8 mouse cellular contexts compared by ENCODE assay signal in the genomic region with DNA sequence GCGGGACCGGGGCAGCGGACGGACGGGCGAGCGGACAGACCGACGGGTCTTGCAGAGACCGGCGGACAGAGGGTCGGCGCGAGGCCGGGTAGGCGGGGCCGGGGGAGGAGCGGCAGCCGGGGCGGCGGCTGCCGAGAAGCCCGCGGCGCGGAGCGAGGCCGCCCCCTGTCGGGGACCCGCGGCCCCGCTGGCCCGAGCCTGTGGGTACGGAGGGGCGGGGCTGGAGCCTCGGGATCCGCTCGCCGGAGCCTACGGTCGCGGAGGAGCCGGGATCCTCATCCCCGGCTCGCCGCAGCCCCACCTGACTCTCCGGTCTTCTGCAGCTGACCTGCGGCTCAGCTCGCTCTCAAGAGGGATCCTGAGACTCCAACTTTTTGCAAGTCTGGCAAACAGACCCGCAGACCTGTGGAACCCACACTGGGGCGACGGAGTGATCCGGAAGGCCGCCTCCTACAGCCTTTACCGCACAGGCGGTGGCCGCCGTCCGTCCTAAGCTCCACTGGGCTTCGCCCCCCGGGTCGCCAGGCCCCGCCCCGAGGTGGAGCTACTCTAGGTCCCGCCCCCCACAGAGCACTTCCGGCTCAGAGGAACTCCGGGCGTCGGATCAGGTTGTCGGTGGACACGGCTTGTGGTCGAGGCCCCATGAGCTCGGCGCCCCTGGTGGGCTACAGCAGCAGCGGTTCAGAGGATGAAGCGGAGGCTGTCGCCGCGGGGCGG. TPM values are rescaled to one million over a fixed set of nuclear protein-coding genes. Genes with fewer than 3 reads are reported as not detected.
DNase-seq lines count a peak whose midpoint lies in the region; ATAC-seq and TF ChIP-seq lines count a peak whose summit lies in the region.

A gene (minus strand): TSS at position 231 of the 717 bp plus-strand sequence.
A gene (plus strand): TSS at position 565 of the 717 bp plus-strand sequence.

- H3K4me2 ChIP-seq in forebrain, embryonic 16.5 days (ENCODE audit: low read length): peak within 1 kb of the TSS; percentile 66
- peak within 1 kb of the TSS; percentile 78 for H3K4me2 ChIP-seq in lung, embryonic 15.5 days

- no peaks in the 10 kb centered on the region for H3K9me3 ChIP-seq in ES-E14 (ENCODE audit: control insufficient read depth, insufficient read depth, low read depth, low read length)
- no peaks in the 10 kb centered on the region for H3K9me3 ChIP-seq in forebrain, embryonic 16.5 days (ENCODE audit: control insufficient read depth, low read length)
- H3K9me3 ChIP-seq in lung, embryonic 15.5 days: no peaks in the 10 kb centered on the region

- peak; percentile 80 for DNase-seq in ES-E14 (ENCODE audit: low read depth, low spot score)
- DNase-seq in cerebellum, adult 11-12 months: peak; percentile 92
- peak; percentile 98 for DNase-seq in heart, postnatal 4 days
- DNase-seq in layer of hippocampus, adult 8-10 months (ENCODE audit: low spot score in 2 of 2): peak; percentile 88 to 89
- DNase-seq in ovary, adult 18-20 months (ENCODE audit: low spot score): peak; percentile 91
- DNase-seq in thymus, postnatal 0 days (ENCODE audit: low spot score): peak; percentile 92

- H3K4me3 ChIP-seq in ES-E14 (ENCODE audit: insufficient read depth in 1 of 2, low read depth in 1 of 2, low read length in 2 of 2, poor library complexity in 1 of 2, severe bottlenecking in 1 of 2): peak within 1 kb of the TSS; percentile 82 to 96
- H3K4me3 ChIP-seq in forebrain, embryonic 16.5 days (replicated peaks; ENCODE audit: low read length): peak within 1 kb of the TSS; percentile 96
- peak within 1 kb of the TSS; percentile 94 for H3K4me3 ChIP-seq in lung, embryonic 15.5 days

- H3K27me3 ChIP-seq in forebrain, embryonic 16.5 days (replicated peaks; ENCODE audit: control insufficient read depth, insufficient read depth, low read length): no peaks in the 10 kb centered on the region
- no peaks in the 10 kb centered on the region for H3K27me3 ChIP-seq in lung, embryonic 15.5 days

- peak within 1 kb of the TSS; percentile 85 for H3K27ac ChIP-seq in ES-E14 (ENCODE audit: insufficient read depth, low read depth, low read length, poor library complexity, severe bottlenecking)
- H3K27ac ChIP-seq in forebrain, embryonic 16.5 days (ENCODE audit: low read length): peak within 1 kb of the TSS; percentile 94
- peak within 1 kb of the TSS; percentile 99 for H3K27ac ChIP-seq in lung, embryonic 15.5 days

- peaks cover 9% of the 10 kb centered on the region; the same call in 1 of the 2 replicates for H3K36me3 ChIP-seq in ES-E14 (ENCODE audit: control insufficient read depth, insufficient read depth, low read length, poor library complexity, severe bottlenecking)
- peaks cover 24% of the 10 kb centered on the region for H3K36me3 ChIP-seq in forebrain, embryonic 16.5 days (ENCODE audit: control insufficient read depth, insufficient read depth)
- peaks cover 41% of the 10 kb centered on the region for H3K36me3 ChIP-seq in lung, embryonic 15.5 days

- H3K9ac ChIP-seq in ES-E14 (ENCODE audit: insufficient read depth, low read depth, low read length, poor library complexity, severe bottlenecking): peak within 1 kb of the TSS; percentile 85
- peak within 1 kb of the TSS; percentile 98 for H3K9ac ChIP-seq in forebrain, embryonic 16.5 days (replicated peaks; ENCODE audit: low read depth, low read length)
- H3K9ac ChIP-seq in lung, embryonic 15.5 days: peak within 1 kb of the TSS; percentile 84

- WGBS in forebrain, embryonic 16.5 days: under 1% methylated on average over 78 of the region's 80 CpGs
- WGBS in lung, embryonic 15.5 days: under 1% methylated on average over 65 of the region's 80 CpGs

- peak; percentile 94 for ATAC-seq in forebrain, embryonic 16.5 days
- ATAC-seq in lung, embryonic 15.5 days (ENCODE audit: borderline replicate concordance, extremely low read depth, low FRiP score, low TSS enrichment): peak; percentile 95

- in situ Hi-C loops in ES-E14 (cut with MboI; ENCODE audit: low sequenced_read_pairs in 2 of 2, unreplicated experiment in 2 of 2): no loop called here

- H3K4me1 ChIP-seq in ES-E14 (ENCODE audit: control insufficient read depth in 2 of 2, insufficient read depth in 2 of 2, low read length in 2 of 2, poor library complexity in 1 of 2): peaks cover 3 to 14% of the 10 kb centered on the region in 2 experiments; a peak in 2 of 4 replicates
- H3K4me1 ChIP-seq in forebrain, embryonic 16.5 days (replicated peaks; ENCODE audit: control insufficient read depth, insufficient read depth, low read length): peaks cover 27% of the 10 kb centered on the region
- H3K4me1 ChIP-seq in lung, embryonic 15.5 days: peaks cover 28% of the 10 kb centered on the region

TF ChIP-seq in ES-E14, 5 proteins besides CTCF, POLR2A, EP300 and RAD21:
- TF ChIP-seq ZC3H11A (IDR thresholded peaks at IDR 0.05; ENCODE audit: borderline replicate concordance, low read depth, low read length): no peak
- no peak for TF ChIP-seq ZNF384 (IDR thresholded peaks at IDR 0.05; ENCODE audit: low read depth, low read length)
- no peak for TF ChIP-seq CHD2 (IDR thresholded peaks at IDR 0.05; ENCODE audit: low read depth, low read length)
- peak; percentile 58; the same call in 1 of the 2 replicates for TF ChIP-seq HCFC1 (IDR thresholded peaks at IDR 0.05; ENCODE audit: borderline replicate concordance, insufficient read depth, low read length)
- TF ChIP-seq MAFK (IDR thresholded peaks at IDR 0.05; ENCODE audit: insufficient read depth, low read depth, low read length): no peak
TF ChIP-seq in ES-E14: peak in this region for 1.

RNA-seq across cellular contexts. Expression of the first gene that starts in this region (rescaled TPM):
- total RNA-seq in ES-E14 (2012; rRNA removed): 2.4 and 3.2 TPM in 2 replicates
- 19.8 and 21.8 TPM in 2 replicates for polyA plus RNA-seq in forebrain, embryonic 16.5 days (2015; fragmentation: Nextera tagmentation; extraction: Ambion mirVana)
- 10 to 100 TPM; 12.5 to 14.3 TPM for total RNA-seq in heart, postnatal 4 days (2021)
- 10 to 100 TPM; 14.7 to 16.9 (median 15.8) TPM for total RNA-seq in layer of hippocampus, adult 8-10 months (2022)
- polyA plus RNA-seq in lung, embryonic 15.5 days (2015; fragmentation: Nextera tagmentation; extraction: Ambion mirVana): 8.2 and 9.4 TPM in 2 replicates
- polyA plus RNA-seq in thymus, postnatal 0 days (2015; fragmentation: Nextera tagmentation; extraction: Ambion mirVana): 6.6 and 6.7 TPM in 2 replicates

RNA-seq across cellular contexts. Expression of the second gene that starts in this region (rescaled TPM):
- 18.6 and 25.9 TPM in 2 replicates for total RNA-seq in ES-E14 (2012; rRNA removed)
- polyA plus RNA-seq in forebrain, embryonic 16.5 days (2015; fragmentation: Nextera tagmentation; extraction: Ambion mirVana): 46.6 and 49.7 TPM in 2 replicates
- 10 to 100 TPM; 20.2 to 22.4 TPM for total RNA-seq in heart, postnatal 4 days (2021)
- total RNA-seq in layer of hippocampus, adult 8-10 months (2022): 10 to 100 TPM in 3 of 4 experiments, 1 to 10 TPM in 1; 9.8 to 16.5 (median 12.9) TPM
- polyA plus RNA-seq in lung, embryonic 15.5 days (2015; fragmentation: Nextera tagmentation; extraction: Ambion mirVana): 39.6 and 40.4 TPM in 2 replicates
- polyA plus RNA-seq in thymus, postnatal 0 days (2015; fragmentation: Nextera tagmentation; extraction: Ambion mirVana): 34.1 and 35.8 TPM in 2 replicates

Comparison
In these comparisons a context has a peak if more than half of its experiments do, and no peak if none do; other contexts are left out.
1. Peak in every context shown above with its lines: DNase-seq, ATAC-seq, H3K4me3 ChIP-seq and H3K27ac ChIP-seq.